Mouse (Mus musculus): Measurements from ENCODE around the gene Klhl3.

DNA sequence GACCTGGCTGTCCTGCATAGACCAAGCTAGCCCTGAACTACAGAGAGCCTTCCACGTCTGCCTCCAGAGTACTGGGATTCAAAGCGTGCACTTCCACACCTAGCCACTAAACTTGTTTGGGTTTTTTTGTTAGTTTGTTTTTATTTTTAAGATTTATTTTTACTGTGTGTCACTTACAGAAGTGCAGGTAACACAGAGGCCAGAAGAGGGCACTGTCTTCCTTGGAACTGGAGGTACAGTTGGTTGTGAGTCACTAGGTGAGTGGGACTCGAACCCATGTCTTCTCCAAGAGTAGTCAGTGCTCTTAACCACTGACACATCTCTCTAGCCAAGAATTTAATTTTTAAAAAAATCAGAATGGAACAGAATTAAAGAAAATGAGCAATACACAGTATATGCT lies 78.4 kb downstream of the Klhl3 start:
- TF ChIP-seq CTCF (IDR thresholded peaks at IDR 0.05; ENCODE audit: borderline replicate concordance, control insufficient read depth, extremely low read depth, insufficient read depth, low read length, poor library complexity) (no peak), POLR2A (IDR thresholded peaks at IDR 0.05; ENCODE audit: control insufficient read depth, extremely low read depth, insufficient read depth, low read length, poor library complexity) (no peak)
